Mouse (Mus musculus) liver, embryonic 13.5 days (tissue): ENCODE measurements around the gene Scgb1b19. TPM values are rescaled to one million over a fixed set of nuclear protein-coding genes. Genes with fewer than 3 reads are reported as not detected.
"Not testable (repeated sequence)": the region's sequence is repeated elsewhere in the genome, so short reads cannot be mapped to it uniquely, and the experiment has no call there.

Experiments used
- ATAC-seq: fragments of 200-750 bp; cut with Nextera tagmentation; 2 replicates; pipeline ENCODE4 v1.8.0; 2017; ENCODE audit warnings: low read depth, mild to moderate bottlenecking, moderate number of reproducible peaks, moderate library complexity
- DNase-seq: peaks from one replicate; pipeline ENCODE4 v3.0.0; 2022
- H3K27ac ChIP-seq: fragments of 300-500 bp; sonication (generic); 2 replicates; pipeline ENCODE4 v1.5.1; 2015; ENCODE audit warnings: moderate library complexity, mild to moderate bottlenecking, inconsistent platforms
- H3K27me3 ChIP-seq: fragments of 300-500 bp; sonication (generic); 2 replicates; pipeline ENCODE4 v1.6.1; 2015; ENCODE audit warnings: mild to moderate bottlenecking, inconsistent platforms
- H3K36me3 ChIP-seq: fragments of 300-500 bp; sonication (generic); 2 replicates; pipeline ENCODE4 v1.6.1; 2015; ENCODE audit warnings: mild to moderate bottlenecking, inconsistent platforms
- H3K4me1 ChIP-seq: fragments of 300-500 bp; sonication (generic); replicated peaks from 2 replicates; pipeline ENCODE4 v1.6.1; 2015; ENCODE audit warnings: inconsistent platforms
- H3K4me2 ChIP-seq: fragments of 300-500 bp; sonication (generic); 2 replicates; pipeline ENCODE4 v1.6.1; 2015; ENCODE audit warnings: inconsistent platforms, mild to moderate bottlenecking, moderate library complexity
- H3K4me3 ChIP-seq: fragments of 300-500 bp; sonication (generic); replicated peaks from 2 replicates; pipeline ENCODE4 v1.5.1; 2015; ENCODE audit warnings: mild to moderate bottlenecking, inconsistent platforms
- H3K9ac ChIP-seq: fragments of 300-500 bp; sonication (generic); 2 replicates; pipeline ENCODE4 v1.6.1; 2015; ENCODE audit warnings: mild to moderate bottlenecking, inconsistent platforms
- H3K9me3 ChIP-seq: fragments of 300-500 bp; sonication (generic); replicated peaks from 2 replicates; pipeline ENCODE4 v1.6.1; 2016; ENCODE audit warnings: inconsistent platforms
- WGBS: fragments of 180-500 bp; shearing (Covaris S2); methylation state at CpG from one replicate; pipeline ENCODE4 v1.1.7; 2015; ENCODE audit not compliant: insufficient replicate concordance; 5-methylcytosine and 5-hydroxymethylcytosine counted together
- polyA plus RNA-seq: library from polyadenylated mRNA; unstranded; fragments of >200 nt; fragmentation: Nextera tagmentation; extraction: Ambion mirVana; gene quantifications from 2 replicates; pipeline ENCODE4 v1.2.1, GENCODE M21; 2015

The Scgb1b19 gene
- not detected in 2 replicates for polyA plus RNA-seq

- not testable (repeated sequence) for H3K4me2 ChIP-seq, H3K4me1 ChIP-seq, H3K9me3 ChIP-seq, ATAC-seq, H3K27ac ChIP-seq, DNase-seq, H3K27me3 ChIP-seq, H3K4me3 ChIP-seq, H3K9ac ChIP-seq, H3K36me3 ChIP-seq
- WGBS: 63% methylated on average over 3 of the region's 3 CpGs
Observed at GRCm38 (mm10) chr7:33286991-33287390, at the start of gene Scgb1b19. Gene Scgb1b19, plus strand, starts transcription at chr7:33287291.

GRCm38 (mm10) chr7:33280238-33280637 is 6.9 kb upstream of the Scgb1b19 start, which contains the start of gene Scgb2b19:
Gene Scgb2b19, minus strand, starts transcription at chr7:33280338.
- H3K4me1 ChIP-seq, H3K36me3 ChIP-seq, H3K9me3 ChIP-seq, ATAC-seq, H3K27ac ChIP-seq, H3K27me3 ChIP-seq, H3K4me3 ChIP-seq, H3K9ac ChIP-seq, DNase-seq, H3K4me2 ChIP-seq: not testable (repeated sequence)

Other genes starting within 250 kb of the Scgb1b19 start
- gene Scgb2b17, start 230.7 kb upstream of the Scgb1b19 start, polyA plus RNA-seq: not detected in 2 replicates
- not detected in 2 replicates for gene Scgb1b17, start 223.8 kb upstream of the Scgb1b19 start, polyA plus RNA-seq
- gene Scgb2b18, start 113.4 kb upstream of the Scgb1b19 start, polyA plus RNA-seq: not detected in 2 replicates
- not detected in 2 replicates for gene Scgb1b18, start 101.7 kb upstream of the Scgb1b19 start, polyA plus RNA-seq
- not detected in 2 replicates for gene Scgb2b19, start 7.0 kb upstream of the Scgb1b19 start, polyA plus RNA-seq
- not detected in 2 replicates for gene Scgb2b20, start 79.0 kb downstream of the Scgb1b19 start, polyA plus RNA-seq
- gene Scgb1b20, start 85.9 kb downstream of the Scgb1b19 start, polyA plus RNA-seq: not detected in 2 replicates
- gene Scgb2b21, start 233.2 kb downstream of the Scgb1b19 start, polyA plus RNA-seq: not detected in 2 replicates